Mouse (Mus musculus) kidney, postnatal 10 days (tissue): Measurements from ENCODE around the gene Loxl1.

ENCODE experiments used
- DNase-seq: peaks from one replicate; pipeline ENCODE4 v3.0.0; 2021; ENCODE audit warnings: mixed read lengths

Gene Loxl1

DNA sequence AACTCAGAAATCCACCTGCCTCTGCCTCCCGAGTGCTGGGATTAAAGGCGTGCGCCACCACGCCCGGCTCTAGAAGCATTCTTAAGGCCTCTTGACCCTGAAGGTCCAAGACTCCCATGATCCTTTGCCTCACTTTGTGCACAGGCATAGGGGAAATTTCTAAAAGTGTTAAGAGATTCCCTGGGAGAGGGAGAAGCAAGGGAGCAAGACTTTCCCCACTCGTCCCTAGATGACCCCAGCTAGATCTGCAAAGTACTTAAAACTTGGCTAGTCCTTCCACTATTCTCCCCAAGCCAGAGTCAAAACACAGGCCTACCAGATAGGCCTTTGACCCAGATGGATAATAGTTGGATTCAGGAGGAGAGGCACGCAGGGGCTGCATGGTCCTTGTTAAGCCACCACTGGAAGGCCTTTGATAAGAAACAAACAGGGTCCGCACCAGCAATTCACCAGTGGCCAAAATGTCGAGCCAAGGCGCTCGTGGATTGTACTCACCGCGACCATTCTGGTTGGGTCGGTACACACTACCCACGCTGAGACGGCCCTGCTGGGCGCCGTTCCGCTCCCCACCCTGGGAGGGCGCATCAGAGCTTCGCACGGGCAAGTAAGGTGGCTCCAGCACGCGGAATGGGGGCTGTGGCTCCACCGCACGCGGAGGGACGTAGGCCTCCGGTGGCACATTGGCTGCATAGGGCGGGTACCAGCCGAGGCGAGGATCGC is 1.6 kb downstream of the Loxl1 start:
- DNase-seq: peak; percentile 73

DNA sequence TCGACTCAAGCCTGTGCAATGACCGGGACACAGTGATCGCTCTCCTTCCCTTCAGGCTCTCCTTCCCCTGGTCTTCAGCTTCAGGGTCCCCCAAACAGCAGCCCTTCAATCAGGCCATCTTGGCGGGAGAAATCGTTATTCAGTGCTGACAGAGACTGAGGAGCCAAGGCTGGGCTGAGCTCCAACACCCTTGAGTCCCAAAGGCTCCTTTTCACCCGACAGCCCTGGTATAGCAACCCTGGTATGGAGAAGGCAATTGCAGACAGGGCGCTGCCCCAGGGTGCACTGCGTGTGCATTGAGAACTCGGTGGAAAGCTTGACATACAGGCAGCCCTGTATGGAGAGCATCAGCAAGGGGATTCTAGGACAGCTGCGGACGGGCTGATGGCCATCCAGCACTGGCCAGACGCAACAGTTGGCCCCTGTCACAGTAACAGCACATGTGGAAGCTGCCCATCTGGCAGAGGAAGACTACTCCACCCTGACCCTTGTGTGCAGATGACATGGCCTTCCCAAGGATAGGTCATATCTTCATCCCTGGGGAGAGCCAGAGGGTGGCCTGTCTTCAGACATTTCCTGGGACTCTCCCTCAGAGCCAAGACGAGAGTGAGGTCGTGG is 2.8 kb downstream of the Loxl1 start:
- peak; percentile 75 for DNase-seq

DNA sequence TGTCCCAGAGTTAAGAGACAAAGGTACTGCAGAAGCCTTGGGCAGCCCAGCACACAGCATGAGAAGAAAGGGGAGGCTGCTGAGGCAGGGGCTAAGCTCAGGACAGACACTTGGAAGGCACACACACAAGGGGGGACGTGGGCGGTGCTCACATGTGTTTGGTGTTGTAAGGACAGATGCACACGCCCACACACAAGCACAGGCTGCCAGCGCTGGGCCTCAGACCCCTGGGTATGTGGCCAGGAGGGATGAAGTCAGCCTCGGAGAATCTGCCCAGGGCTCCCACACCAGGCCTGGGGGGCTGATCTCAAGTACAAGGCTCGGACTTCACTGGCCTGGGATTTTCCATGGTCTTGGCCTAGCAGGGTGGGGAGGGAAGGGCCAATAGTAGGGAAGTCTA is 4.6 kb downstream of the Loxl1 start:
- DNase-seq: peak; percentile 54

DNA sequence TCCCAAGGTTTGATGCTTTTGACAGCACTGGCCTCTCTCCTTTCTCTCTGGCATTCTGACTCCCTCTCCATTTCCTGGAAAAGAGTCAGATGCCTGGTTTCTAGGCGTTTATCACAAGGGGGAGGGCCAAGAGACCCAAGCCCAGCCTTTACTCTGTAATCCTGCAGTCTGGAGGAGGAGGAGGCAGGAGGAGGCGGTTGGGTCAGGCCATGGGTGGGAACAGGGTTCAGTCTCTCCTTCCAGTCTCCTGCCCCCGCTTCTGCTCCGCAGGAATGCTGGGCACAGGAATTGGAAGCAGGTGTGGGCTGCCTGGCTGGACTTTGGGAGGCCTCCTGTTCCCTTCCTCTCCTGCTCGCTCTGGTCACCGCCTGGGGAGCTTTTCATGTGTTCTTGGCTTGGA is 7.3 kb downstream of the Loxl1 start:
- DNase-seq: peak; percentile 57

DNA sequence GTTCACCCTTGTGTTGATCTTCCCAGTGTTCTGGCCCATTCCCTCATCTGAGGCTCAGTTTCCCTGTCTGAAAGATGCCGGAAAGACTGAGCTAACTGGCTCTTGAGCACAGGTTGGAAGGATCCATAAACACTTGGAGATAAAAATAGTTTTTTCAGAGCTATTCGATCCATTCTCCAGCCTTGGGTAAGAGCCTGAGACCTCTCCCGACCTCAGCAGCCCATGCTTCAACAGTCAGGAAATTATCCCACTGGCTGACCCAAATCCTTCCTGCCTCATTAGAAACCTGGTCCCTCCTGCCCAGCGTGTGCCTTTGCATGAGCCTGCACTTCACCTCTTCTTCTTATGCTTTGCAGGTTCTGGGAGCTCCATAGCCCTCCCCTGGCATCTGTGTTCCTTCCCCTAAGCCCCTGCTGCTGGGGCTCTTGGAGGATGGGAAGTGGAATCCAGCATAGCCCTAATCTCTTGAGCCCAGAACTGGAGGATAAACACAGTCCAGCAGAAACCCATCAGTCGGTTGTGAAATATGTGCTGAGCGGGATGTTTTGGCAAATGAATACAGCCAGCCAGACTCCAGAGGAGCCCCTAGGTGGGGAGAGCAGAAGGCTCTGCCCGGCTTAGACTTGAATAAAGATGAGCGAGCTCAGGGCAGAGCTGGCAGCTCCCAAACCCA is 9.3 kb downstream of the Loxl1 start:
- peak; percentile 37 for DNase-seq

DNA sequence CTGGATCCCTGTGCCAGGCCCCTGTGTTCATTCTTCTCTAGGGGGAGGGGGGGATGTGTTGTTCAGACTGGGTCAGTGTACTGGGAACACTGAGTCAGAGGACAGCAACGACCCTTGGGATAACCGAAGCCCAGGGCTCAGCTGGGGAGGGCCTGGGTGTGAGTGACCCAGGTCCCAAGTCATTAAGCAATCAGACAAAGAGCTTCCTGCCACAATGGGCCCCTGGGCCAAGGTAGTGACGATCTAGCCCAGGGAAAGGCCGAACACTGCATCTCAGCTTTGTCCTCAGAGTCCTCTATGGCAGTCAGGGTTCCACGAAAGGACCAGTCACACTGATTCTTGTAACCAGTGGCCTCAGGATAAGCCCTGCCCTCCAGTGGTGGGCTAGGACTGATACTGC is 9.9 kb downstream of the Loxl1 start:
- peak; percentile 13 for DNase-seq

DNA sequence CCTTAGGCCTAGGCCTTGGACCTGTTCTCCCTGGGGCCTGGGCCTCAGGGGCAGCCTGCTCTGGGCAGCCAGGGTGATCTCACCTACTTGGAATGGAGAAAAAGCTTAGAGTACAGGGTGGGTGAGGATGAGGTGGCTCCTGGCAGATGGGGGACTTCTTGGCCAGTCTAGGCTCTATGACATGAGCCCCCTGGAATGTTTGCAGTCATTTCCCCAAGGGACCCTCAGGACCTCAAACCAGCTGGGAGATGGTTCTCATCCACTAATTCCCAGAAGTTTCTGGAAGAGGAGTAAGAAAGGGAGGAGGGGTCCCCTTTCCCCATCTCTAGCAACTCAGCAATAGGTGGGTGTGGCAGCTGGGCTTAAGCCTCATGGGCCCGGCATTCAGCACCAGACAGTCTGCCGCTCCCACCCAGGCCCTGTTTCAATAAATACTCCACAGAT is 13.6 kb downstream of the Loxl1 start:
- no peak for DNase-seq

DNA sequence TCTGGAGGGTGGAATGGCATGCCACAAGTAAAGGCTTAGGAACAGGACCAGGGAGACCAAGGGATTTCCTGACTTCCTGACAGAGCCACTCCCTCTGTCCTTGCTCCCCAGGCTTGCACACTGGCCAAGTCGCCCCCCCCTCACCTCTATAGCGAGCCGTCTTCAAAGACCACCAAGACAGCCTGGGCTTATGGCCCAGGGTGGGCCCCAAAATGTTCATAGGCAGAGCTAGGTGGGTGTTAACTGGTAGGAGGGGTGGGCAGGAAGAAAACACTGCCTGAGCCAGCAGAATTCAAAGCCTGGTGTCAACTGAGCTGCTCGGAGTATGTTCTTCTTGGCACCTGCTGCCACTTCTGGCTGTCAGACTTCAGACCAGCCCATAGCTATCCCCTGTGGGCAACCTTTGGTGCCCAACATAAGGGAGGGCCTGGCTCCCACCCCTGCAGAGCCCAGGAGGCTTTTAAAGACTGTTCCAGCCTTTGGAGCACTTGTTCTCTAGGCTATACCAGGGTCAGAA is 15.0 kb downstream of the Loxl1 start:
- DNase-seq: no peak

DNA sequence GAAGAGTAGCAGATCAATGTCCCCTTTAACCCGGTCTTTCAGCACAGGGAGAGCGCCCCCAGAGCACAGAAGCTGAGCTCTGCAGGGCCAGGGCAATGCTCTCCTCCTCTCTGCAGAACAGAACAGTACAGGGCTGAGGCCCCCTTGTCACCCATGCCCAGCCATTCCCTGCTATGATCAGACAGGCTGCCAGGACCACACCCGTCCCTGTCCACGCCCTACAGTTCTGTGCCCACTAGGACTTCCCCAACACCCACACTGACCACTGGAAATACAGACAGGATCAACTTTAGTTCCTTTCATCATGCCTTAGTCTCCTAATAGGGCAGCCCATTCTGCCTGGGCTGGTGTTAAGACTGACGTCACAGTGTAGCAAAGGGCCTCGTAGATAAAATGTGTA is 15.9 kb downstream of the Loxl1 start:
- no peak for DNase-seq

DNA sequence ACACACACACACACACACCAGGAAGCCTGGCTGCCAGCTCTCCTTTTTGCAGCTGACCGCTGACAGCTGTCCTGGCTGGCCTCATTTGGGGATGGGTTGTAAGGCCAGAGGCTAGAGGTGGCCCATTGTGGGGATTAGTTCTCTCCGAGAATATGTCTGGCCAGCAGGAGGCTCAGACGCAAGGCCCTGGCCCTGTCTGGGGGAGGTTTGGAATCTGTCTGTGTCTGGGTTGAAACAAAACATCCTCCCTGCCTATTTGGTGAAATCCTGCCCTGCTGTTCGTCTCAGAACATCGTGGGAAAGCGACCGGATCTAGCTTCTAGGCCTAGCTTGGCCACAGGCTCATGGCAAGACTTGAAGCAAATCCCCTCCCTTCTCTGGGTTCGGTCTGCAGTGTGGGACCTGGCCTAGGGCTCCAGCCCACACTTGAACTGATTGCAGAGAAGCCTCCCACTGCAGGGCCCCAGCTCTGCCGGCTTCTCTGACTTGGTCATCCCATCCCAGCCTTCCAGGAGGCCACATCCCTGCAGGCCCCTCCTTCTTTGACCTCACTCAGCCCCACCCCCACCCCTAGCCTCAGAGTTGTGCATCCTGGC is 17.1 kb downstream of the Loxl1 start:
- peak; percentile 84 for DNase-seq

DNA sequence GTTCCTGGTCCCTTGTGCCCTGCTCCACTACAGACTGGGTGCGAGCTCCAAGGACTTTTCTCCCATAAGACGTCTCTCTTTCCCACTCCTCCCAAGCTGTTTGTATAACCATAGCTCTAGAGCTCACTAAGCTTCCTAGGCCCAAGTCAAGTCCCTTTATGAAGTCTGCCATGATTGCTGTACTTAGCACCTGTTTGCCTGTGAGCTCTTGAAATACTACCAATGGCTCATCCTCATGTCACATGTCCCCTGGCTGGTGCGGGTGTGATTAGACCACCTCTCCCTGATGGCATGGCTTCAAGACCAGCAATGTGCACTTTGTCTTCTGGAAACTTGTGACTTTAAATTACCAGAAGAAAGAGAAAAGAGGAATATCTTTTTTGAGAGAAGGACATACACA is 17.6 kb downstream of the Loxl1 start:
- DNase-seq: no peak

DNA sequence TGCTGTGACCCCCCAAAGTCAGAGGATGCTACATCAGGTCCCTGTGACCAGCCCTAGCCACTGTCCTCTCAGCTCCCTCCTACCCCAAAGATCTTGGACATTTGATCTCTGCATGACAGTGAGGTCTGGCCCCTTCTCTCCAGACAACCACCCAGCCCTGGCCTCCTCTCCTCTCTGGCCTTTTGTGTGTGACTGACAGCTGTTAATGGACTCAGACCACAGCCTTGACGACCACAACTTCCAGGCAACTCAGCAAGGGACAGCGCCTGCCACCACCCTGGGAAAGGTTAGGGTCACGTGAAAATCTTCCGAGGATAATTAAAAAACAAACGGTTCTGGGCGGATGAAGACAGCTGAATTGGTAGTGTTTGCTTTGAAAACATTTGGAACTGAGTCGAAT is 18.5 kb downstream of the Loxl1 start:
- no peak for DNase-seq

DNA sequence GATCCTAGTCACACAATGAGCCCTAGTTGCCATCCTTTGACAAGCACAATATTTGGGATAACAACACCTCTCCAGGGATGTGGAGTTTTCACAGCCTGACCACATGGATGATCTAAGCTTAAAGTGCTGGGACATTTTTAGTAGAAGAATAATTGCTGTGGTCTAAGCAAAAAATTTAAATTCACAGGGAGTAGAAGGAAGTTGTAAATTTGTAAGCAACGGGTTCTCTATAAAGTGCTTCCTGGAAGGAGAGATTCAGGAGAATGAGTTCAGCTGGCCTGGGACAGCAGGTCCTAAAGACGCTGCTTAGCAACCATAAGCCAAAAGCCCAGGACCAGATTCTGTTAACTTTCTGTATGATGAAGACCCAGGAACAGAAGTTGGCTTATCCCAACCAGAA is 23.1 kb downstream of the Loxl1 start:
- DNase-seq: peak; percentile 32

DNA sequence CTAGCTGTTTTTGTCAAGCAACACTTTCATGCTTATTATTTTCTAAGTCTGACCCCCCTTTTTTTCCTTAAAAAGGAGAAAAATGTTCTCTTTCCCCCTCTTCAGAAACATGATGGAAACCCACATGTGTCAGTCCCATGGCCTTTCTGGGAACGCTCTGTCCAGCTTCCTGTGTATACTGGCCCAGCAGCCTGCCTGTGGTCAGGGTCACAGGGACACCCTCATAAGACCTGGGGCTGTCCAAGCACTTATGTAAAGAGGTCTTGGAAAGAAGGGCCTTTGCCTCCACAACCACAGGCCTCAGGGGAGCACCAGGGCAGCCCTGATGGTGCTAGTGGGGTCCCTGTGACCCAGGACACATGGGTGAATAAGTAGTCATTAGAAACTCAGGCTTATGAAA is 23.9 kb downstream of the Loxl1 start:
- DNase-seq: peak; percentile 64

DNA sequence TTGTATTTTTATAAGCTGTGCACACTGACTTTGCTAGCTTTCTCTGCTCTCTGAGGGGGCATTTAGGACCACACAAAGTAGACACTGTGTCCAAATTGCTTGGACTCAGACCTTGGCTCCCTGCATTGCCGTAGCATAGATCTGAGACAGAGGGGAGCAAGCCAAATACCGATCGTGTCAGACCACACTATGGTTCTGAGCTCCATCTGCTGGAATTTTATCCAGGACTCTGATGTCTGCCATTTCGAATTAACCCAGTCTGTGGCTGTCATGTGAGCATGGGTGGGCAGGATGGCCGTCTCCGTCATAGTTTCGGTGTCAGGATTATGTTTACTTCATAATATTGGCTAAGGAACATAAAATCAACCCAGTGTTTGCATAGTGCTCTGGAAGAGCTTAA is 29.6 kb downstream of the Loxl1 start:
- no peak for DNase-seq

DNA sequence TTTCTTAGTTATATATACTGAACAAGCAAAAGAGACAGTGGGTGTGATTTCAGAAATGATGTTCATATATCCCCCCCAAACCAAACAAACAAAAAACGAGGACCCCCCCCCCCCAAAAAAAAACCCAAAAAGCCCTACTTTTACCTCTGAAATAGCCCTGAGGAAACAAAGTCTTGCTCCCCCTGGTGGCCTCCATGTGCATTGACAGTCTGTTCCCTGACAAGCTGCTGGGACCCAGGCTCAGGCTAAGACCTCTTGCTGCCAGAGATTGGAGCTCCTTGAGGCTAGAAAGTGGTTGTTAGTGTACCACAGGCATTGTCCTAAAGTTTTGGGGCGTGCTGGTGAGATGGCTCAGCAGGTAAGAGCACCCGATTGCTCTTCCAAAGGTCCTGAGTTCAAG is 31.4 kb downstream of the Loxl1 start:
- DNase-seq: peak; percentile 59

DNA sequence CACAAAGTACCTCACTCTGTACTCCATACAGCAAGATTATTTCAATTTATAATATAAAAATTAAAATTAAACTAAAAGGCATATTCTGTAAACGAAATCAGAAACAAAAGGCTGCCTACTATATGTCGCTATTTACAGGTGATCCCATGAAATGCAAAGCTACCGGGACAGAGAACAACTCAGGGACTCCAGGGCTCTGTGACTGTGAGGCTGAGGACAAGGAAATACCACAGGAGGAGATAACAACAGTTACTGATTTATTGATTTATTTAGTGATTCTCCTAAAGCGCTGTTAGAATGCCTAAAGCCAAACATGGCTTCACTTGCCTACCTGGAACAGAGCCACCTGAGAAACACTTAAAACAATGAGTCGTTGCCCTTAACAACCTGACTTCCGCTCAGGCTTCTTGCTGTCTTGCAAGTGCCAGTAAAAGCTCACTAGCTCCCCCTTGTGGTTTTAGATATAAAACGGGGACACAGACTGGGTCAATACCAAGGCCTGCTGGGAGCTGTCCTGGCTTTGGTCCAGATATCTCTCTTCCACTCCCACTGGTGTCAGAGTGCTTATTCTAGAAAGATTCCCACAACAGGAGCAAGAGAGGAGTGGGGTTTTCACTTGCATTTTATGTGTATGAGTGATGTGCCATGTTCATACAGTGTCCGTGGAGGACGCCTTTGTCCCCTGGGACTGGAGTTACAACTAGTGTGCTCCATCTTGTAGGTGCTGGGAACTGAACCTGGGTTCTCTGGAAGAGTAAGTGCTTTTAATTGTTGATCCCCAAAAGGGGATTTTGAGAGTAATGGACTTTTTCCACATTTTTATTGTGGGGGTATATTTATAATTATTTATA is 32.5 kb downstream of the Loxl1 start:
- DNase-seq: peak; percentile 78

DNA sequence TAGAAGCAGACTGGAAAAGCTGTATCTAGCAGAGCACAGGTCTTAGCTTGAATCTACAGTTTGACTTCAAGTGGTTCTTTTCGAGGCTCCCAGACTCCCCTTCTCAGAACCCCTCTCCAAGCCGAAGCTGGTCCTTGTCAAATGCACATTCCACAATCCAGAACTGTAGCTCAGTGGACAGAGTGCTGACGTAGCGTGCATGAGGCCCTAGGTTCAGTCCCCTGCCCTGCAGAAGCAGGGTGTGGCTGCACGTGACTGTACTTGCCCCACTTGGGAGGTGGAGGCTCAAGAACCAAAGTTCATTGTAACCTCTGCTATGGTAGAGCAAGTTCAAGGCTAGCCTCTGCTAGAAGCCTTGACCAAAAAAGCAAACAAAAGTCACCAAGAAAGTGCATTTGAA is 33.2 kb downstream of the Loxl1 start:
- no peak for DNase-seq

DNA sequence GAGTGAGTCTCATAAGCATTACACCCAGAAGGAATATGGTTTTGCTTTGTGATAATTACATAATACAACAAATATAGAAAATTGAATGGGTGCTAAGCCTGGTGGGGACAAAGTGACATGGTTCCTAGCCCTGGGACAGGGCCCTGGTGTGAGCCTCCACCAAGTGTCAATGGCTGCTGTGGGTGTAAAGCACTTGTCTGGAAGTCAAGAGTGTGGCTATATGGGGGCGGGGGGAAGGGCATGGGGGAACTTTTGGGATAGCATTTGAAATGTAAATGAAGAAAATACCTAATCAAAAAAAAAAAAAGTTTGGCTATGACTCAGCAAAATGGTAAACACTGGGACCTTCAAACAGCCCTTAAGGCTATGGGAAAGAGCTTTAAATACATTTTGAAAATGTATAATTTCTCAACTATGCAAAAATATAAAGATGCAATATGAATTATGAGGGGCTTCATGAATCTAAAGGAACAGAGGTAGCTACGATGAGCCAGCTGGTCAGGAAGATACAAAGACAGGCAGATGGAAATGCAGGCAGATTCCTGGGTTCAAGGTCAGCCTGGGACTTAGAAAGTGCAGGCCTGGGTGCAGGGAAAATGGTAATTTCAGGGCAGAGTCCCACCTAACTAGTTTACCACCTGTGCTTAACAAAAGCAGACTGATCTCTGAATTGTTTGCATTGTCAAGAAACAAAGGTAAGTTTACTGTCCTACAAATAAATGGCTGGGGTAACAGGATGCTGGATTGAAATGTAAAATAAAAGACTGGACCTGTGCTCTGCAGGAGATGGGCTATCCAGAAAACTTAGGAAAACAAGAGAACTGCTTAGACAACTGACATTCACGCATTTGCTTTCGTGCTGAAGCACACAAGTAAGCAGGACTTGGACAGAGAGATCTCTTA is 33.9 kb downstream of the Loxl1 start:
- no peak for DNase-seq

DNA sequence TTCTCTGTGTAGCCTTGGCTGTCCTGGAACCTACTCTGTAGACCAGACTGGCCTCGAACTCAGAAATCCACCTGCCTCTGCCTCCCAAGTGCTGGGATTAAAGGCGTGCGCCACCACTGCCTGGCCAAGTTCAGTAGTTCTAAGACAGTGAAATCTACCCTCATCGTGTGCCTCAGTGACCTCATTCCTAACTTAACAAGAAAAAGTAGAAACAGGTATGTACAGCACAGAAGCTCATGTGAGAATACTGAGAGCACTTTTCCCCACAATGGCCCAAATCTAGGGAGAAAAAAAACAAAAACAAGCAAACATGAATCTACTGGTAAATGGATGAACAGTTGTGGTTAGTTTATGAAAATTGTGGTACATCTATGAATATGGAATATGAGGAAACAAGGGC is 34.7 kb downstream of the Loxl1 start:
- DNase-seq: no peak

DNA sequence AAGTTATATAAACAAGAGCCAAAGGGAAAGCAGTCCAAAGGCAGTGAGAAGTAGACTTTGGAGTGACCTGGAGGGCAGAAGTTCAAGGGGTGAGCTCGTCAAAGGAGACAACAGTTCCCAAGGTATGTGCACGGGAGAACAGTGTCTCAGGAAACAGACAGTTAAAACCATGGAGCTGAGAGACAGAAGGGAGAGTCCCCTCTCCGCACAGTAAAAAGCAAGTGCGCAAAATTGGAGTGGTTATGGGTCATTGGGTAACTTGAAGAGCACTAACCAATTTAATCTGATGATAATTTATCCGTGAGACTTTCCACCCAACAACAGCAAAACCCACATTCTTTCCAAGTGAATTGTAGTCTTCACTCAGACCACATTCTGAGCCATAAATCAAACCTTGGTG is 36.6 kb downstream of the Loxl1 start:
- no peak for DNase-seq

DNA sequence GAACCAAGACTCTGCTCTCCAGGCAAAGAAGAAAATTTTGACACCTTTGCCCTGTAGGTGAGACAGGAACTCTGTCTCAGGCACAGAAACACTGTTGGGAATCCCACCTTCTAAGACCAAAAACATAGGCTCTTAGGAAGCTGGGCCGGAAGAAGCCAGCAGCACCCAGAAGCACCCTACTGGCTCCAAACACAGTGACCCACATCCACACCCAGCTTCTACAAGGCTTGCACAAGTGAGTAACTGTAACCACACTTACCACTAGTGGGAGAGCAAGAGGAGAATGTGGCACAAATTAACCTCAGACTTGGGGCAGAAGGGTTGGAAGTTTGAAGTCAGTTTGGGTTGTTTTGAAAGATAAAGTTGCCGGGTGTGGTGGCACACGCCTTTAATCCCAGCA is 37.2 kb downstream of the Loxl1 start:
- no peak for DNase-seq
